Mouse (Mus musculus) heart, adult 9 months (tissue): Measurements from ENCODE around the gene Pyy.

ENCODE experiments used
- DNase-seq, 2 experiments: peaks; one replicate each; pipeline ENCODE4 v3.0.0; 2022; ENCODE audit warnings: low spot score in 2 of 2

Pyy gene

DNA sequence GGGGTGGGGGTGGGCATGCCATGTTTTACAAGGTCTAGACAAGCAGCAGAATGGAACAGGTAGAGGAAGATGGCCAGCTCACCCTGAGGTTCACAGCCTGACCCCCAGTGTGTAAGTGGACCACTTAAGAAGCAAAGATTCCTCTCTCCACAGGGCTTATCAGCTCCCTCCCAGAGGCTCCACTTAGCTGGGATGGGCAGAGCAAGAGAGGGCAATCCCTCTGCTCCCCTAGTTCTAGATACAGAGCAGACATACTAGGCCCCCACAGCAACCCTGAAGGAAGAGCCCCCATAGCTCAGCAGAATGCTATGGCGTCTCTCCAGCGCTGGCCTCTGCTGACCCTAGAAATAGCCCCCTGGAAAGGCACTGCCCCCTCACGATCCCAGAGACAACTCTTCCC lies 12.0 kb downstream of the Pyy start:
- no peak for DNase-seq

DNA sequence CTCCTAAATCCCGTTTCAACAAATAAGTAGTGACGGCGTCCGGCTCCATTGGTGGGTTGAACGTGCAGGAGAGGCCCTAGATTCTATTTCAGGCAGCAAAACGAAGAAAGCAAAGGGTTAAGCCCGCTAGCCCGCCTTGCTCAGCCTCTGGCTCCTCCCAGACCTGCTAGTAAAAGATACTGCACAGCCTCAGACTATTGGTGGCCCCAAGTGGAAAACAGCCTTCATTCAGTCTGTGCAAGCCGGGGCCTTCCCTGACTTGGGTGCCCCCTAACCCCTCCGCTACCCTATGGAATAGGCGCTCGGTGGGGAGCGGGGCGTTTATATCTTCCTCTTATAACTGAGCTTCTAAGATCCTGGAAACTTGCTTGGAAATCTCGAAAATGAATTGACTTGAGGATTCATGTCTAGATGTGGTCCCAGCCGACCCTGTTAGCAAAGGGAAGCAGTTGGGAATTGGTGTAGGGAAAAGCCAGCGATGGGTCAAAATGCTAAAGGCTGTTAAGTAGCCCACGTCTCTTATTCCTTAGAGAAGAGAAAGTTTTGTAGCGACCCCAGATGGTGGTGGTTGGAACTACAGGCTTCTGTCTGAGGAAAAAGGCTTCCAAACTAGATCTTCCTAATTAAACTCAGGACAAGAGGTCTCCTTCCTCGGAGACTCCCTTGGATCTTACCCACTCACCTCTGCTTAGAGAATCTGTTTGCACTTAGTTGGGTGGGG lies 18.4 kb downstream of the Pyy start:
- peak; percentile 42 to 49 for DNase-seq

- peak; percentile 54 to 65 for DNase-seq
These were observed 19.4 kb downstream of the Pyy start, which contains the start of gene Mpp2 for GRCm38 (mm10) chr11:102087931-102088898. Gene Mpp2 (minus strand): TSS chr11:102088515.

DNA sequence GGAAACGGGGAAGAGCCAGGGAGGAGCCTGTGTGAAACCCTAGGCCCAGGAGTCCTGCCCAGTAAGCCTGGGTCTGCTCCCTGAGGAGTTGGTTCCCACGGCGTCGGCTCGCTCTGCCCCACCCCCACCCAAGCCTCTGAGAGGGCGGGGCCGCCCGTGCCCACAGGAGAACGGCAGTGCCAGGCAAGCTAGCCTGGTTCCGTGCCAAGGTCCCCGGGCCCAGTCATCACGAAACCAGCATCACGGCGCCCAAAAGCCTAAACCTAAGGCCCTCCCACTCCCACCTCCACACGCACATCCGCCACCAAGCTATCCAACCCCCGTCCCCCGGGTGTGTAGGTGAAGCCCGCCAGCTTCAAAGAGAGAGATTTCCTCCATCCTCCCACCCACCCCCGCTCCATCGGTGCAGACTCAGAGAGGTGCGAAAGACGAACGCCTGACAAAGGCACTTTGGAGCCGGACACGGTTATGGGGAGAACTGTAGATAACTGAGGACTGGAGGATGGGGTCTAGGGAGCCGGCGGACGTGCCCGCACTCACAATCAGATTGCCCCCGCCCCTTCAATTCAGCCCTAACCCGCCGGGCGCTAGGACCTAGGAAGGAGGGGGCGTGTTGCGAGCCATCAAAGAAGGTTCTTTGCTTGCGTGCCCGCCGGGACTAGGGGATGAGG lies 20.4 kb downstream of the Pyy start:
- peak; percentile 51 to 58 for DNase-seq

GRCm38 (mm10) chr11:102086331-102086730 lies 21.3 kb downstream of the Pyy start:
- DNase-seq = no peak

- no peak for DNase-seq
These were observed 23.5 kb downstream of the Pyy start for GRCm38 (mm10) chr11:102084159-102084558.

- DNase-seq = no peak
These were observed 24.4 kb downstream of the Pyy start for GRCm38 (mm10) chr11:102083193-102083592.

- DNase-seq = peak; percentile 33 to 41
These were observed 25.3 kb downstream of the Pyy start for GRCm38 (mm10) chr11:102082322-102082721.

DNA sequence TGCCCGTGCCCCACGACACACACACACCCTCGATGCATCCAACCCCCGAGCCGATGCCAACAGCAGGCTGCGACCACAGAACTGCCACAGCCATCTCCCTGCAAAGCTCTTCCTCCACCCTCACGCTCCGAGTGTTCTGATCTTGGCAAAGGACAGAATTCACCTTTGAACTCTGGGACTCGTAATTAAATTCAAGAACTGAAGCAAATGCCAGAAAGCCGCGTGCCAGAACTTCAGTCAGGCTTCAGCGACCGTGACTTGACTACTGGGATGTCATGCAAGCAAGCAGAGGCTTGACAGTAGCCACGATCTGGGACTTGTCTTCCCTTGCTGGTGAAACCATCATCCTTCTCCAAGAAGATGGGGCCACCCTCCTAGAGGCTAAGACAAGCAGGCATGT lies 33.9 kb downstream of the Pyy start:
- no peak for DNase-seq

- DNase-seq = no peak
These were observed 34.9 kb downstream of the Pyy start for GRCm38 (mm10) chr11:102072729-102073128.

- no peak for DNase-seq
These were observed 37.2 kb downstream of the Pyy start for GRCm38 (mm10) chr11:102070426-102070825.

- no peak for DNase-seq
These were observed 38.0 kb downstream of the Pyy start for GRCm38 (mm10) chr11:102069633-102070032.

- no peak for DNase-seq
These were observed 38.7 kb downstream of the Pyy start for GRCm38 (mm10) chr11:102068969-102069368.

DNA sequence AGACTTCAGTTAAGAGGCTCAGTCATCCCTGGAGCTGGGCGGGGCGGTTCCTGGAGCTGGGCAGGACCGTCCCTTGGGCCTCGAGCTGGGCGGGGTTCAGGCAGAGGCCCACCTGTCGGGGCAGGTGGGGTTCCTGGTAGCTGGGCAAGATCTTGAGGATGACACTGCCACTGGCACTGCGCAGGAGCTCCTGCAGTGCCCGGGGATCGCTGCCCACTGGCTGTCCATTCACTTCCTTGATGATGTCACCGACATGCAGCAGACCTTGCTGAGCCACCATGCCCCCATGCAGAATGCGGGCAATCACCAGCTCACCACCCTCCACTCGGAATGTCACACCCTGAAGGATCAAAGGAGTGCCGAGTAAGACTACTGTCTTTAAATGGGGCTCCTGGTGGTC lies 44.6 kb downstream of the Pyy start:
- no peak for DNase-seq

DNA sequence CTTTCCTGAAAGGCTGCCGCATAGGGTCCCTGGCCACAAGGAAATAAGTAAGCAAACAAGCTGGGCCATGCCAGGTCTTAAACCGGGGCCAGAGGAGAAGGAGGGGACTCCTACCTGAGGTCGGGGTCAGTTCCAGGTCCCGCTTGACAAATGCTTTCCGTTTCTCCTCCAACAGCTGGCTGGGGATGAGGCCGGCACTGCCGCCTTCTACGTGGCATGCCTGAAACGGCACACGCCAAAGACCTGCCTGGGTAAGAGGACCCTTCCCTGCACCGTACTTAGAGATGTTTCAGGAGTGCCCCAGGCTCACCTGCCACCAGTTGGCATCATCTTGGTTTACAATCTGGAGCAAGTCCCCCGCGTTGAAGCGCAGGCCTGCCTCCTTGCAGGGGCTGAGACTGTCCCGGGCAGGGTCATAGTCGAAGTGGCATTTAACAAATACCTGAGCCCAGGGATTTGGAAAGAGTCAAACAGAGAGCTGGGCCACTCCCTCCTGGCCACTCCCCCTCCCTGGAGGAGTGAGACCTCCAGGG lies 45.6 kb downstream of the Pyy start:
- DNase-seq = no peak

GRCm38 (mm10) chr11:102061236-102061940 lies 46.2 kb downstream of the Pyy start:
- peak; percentile 70 to 77 for DNase-seq
